Mouse (Mus musculus): ENCODE data around the gene Exosc2.

GRCm38 (mm10) chr2:31637311-31637710 lies 33.2 kb upstream of the Exosc2 start:
- TF ChIP-seq CTCF (IDR thresholded peaks at IDR 0.05; ENCODE audit: low read depth, low read length) (no peak), POLR2A (IDR thresholded peaks at IDR 0.05; ENCODE audit: borderline replicate concordance, low read depth, low read length) (no peak)
